Mouse (Mus musculus): Measurements from ENCODE around the gene Opcml. TPM values are rescaled to one million over a fixed set of nuclear protein-coding genes. Genes with fewer than 3 reads are reported as not detected.

The Opcml gene
- polyA plus RNA-seq, 1 experiment from 2014 or later = 88.6 TPM

GRCm38 (mm10) chr9:28286384-28286783, 495.8 kb downstream of the Opcml start:
- no peak overlapping the region for H3K27ac ChIP-seq (ENCODE audit: low read length)
- H3K9ac ChIP-seq (replicated peaks; ENCODE audit: low read depth, low read length) = no peak overlapping the region
- no peak for ATAC-seq
- no peaks in the 10 kb centered on the region for H3K27me3 ChIP-seq (replicated peaks; ENCODE audit: control insufficient read depth, insufficient read depth, low read length)
- no peaks in the 10 kb centered on the region for H3K36me3 ChIP-seq (ENCODE audit: control insufficient read depth, insufficient read depth)
- H3K9me3 ChIP-seq (ENCODE audit: control insufficient read depth, low read length) = no peaks in the 10 kb centered on the region
- H3K4me1 ChIP-seq (replicated peaks; ENCODE audit: control insufficient read depth, insufficient read depth, low read length) = no peaks in the 10 kb centered on the region; the same call in 1 of the 2 replicates
- no peak overlapping the region for H3K4me2 ChIP-seq (ENCODE audit: low read length)
- no peak overlapping the region for H3K4me3 ChIP-seq (replicated peaks; ENCODE audit: low read length)
- WGBS = 93% methylated on average over 7 of the region's 7 CpGs

- H3K27ac ChIP-seq (ENCODE audit: low read length) = no peak overlapping the region
- no peak overlapping the region for H3K9ac ChIP-seq (replicated peaks; ENCODE audit: low read depth, low read length)
- 54% methylated on average over 2 of the region's 2 CpGs for WGBS
Observed at GRCm38 (mm10) chr9:28287485-28287884, 496.9 kb downstream of the Opcml start.

DNA sequence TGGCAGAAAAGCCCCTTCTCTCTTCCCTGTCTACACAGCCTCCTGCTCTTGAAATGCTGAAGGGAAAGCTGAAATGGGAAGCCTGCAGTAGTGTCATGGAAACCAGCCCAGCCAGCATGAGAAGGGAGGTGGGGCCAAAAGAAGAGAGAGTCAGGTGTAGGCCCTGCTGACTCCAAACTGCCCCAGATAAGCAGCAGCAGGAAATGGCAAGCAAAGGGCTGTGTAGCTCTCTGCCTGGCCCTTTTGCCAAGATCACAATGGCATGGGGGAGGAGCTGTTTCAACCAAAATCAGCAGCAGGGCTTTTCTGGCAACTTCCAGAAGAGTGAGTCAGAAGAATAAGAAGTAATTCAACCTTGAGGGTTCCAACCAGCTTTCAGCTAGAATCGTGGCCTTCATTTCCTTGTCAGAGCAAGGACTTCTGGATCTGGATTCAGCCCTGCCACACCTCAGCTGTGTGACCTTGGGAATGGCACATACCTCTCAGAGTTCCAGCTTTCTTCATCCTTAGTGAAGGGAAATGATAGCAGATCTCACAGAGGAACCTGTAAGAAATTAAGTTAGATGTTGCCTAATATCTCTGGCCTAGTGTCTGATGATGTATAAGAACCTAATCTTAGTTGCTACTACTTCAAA, 499.2 kb downstream of the Opcml start:
- Histone ChIP-seq H3K9me3 (ENCODE audit: control insufficient read depth, low read length) (no peaks in the 10 kb centered on the region), H3K36me3 (ENCODE audit: control insufficient read depth, insufficient read depth) (no peaks in the 10 kb centered on the region), H3K4me2 (ENCODE audit: low read length) (no peak overlapping the region), H3K4me1 (replicated peaks; ENCODE audit: control insufficient read depth, insufficient read depth, low read length) (no peaks in the 10 kb centered on the region; the same call in 1 of the 2 replicates), H3K27me3 (replicated peaks; ENCODE audit: control insufficient read depth, insufficient read depth, low read length) (no peaks in the 10 kb centered on the region), H3K9ac (replicated peaks; ENCODE audit: low read depth, low read length) (no peak overlapping the region), H3K4me3 (replicated peaks; ENCODE audit: low read length) (no peak overlapping the region), H3K27ac (ENCODE audit: low read length) (no peak overlapping the region)
- WGBS = 8% methylated on average over 1 of the region's 1 CpGs
- no peak for ATAC-seq

More at GRCm38 (mm10) chr9:28287485-28287884, 496.9 kb downstream of the Opcml start:
- H3K4me3 ChIP-seq (replicated peaks; ENCODE audit: low read length) = no peak overlapping the region
- no peak for ATAC-seq
- no peak overlapping the region for H3K4me2 ChIP-seq (ENCODE audit: low read length)
- no peaks in the 10 kb centered on the region for H3K9me3 ChIP-seq (ENCODE audit: control insufficient read depth, low read length)
- H3K36me3 ChIP-seq (ENCODE audit: control insufficient read depth, insufficient read depth) = no peaks in the 10 kb centered on the region
- H3K4me1 ChIP-seq (replicated peaks; ENCODE audit: control insufficient read depth, insufficient read depth, low read length) = no peaks in the 10 kb centered on the region; the same call in 1 of the 2 replicates
- no peaks in the 10 kb centered on the region for H3K27me3 ChIP-seq (replicated peaks; ENCODE audit: control insufficient read depth, insufficient read depth, low read length)

GRCm38 (mm10) chr9:28303659-28304058, 513.1 kb downstream of the Opcml start:
- no peak overlapping the region for H3K27ac ChIP-seq (ENCODE audit: low read length)
- no peaks in the 10 kb centered on the region for H3K36me3 ChIP-seq (ENCODE audit: control insufficient read depth, insufficient read depth)
- no peaks in the 10 kb centered on the region for H3K9me3 ChIP-seq (ENCODE audit: control insufficient read depth, low read length)
- H3K4me2 ChIP-seq (ENCODE audit: low read length) = no peak overlapping the region
- no peak for ATAC-seq
- 78% methylated on average over 8 of the region's 8 CpGs for WGBS
- no peak overlapping the region for H3K9ac ChIP-seq (replicated peaks; ENCODE audit: low read depth, low read length)
- no peak overlapping the region for H3K4me3 ChIP-seq (replicated peaks; ENCODE audit: low read length)
- no peaks in the 10 kb centered on the region for H3K27me3 ChIP-seq (replicated peaks; ENCODE audit: control insufficient read depth, insufficient read depth, low read length)
- H3K4me1 ChIP-seq (replicated peaks; ENCODE audit: control insufficient read depth, insufficient read depth, low read length) = peaks cover 7% of the 10 kb centered on the region

GRCm38 (mm10) chr9:28306364-28307121, 516.0 kb downstream of the Opcml start:
- Histone ChIP-seq H3K4me3 (replicated peaks; ENCODE audit: low read length) (no peak overlapping the region), H3K27ac (ENCODE audit: low read length) (no peak overlapping the region)

GRCm38 (mm10) chr9:28307122-28307430, 516.5 kb downstream of the Opcml start:
- H3K9ac ChIP-seq (replicated peaks; ENCODE audit: low read depth, low read length) = no peak overlapping the region
- H3K27ac ChIP-seq (ENCODE audit: low read length) = no peak overlapping the region

More at GRCm38 (mm10) chr9:28306364-28307121, 516.0 kb downstream of the Opcml start:
- Histone ChIP-seq H3K27me3 (replicated peaks; ENCODE audit: control insufficient read depth, insufficient read depth, low read length) (no peaks in the 10 kb centered on the region), H3K36me3 (ENCODE audit: control insufficient read depth, insufficient read depth) (no peaks in the 10 kb centered on the region), H3K9ac (replicated peaks; ENCODE audit: low read depth, low read length) (no peak overlapping the region), H3K4me1 (replicated peaks; ENCODE audit: control insufficient read depth, insufficient read depth, low read length) (peaks cover 7% of the 10 kb centered on the region), H3K4me2 (ENCODE audit: low read length) (no peak overlapping the region), H3K9me3 (ENCODE audit: control insufficient read depth, low read length) (no peaks in the 10 kb centered on the region)
- ATAC-seq = peak; percentile 62; the same call in 1 of the 2 replicates
- WGBS = 33% methylated on average over 11 of the region's 11 CpGs

DNA sequence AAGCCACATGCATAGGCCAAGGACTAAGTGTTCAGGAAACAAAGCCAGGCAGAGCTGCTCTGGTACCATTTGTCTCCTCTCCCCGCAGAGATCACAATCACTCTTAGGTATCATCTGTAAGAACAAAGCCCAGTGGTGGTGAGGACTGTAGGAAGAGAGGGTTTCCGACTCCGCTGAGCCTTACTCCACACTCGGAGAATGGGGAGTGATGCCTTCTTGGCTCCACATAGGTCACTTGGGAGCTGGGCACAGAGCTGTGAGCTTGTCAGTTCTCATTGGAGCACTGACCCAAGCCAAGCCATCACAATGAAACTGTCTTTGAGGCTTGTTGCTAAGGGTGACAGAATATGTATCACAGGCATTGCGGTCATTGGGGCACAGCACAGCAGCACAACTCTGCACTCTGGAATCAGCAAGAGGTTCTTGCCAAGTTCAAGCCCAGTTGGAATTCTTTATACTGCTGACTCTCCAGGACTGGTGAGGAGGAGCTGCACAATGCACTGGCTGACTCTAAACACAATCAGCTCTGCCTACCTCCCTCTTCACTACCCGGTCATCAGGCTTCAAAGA, 517.0 kb downstream of the Opcml start:
- Histone ChIP-seq H3K4me2 (ENCODE audit: low read length) (no peak overlapping the region), H3K4me3 (replicated peaks; ENCODE audit: low read length) (no peak overlapping the region), H3K27me3 (replicated peaks; ENCODE audit: control insufficient read depth, insufficient read depth, low read length) (no peaks in the 10 kb centered on the region), H3K27ac (ENCODE audit: low read length) (no peak overlapping the region), H3K9me3 (ENCODE audit: control insufficient read depth, low read length) (no peaks in the 10 kb centered on the region), H3K36me3 (ENCODE audit: control insufficient read depth, insufficient read depth) (no peaks in the 10 kb centered on the region), H3K4me1 (replicated peaks; ENCODE audit: control insufficient read depth, insufficient read depth, low read length) (peaks cover 7% of the 10 kb centered on the region), H3K9ac (replicated peaks; ENCODE audit: low read depth, low read length) (no peak overlapping the region)
- WGBS = 78% methylated on average over 6 of the region's 6 CpGs
- no peak for ATAC-seq

More at GRCm38 (mm10) chr9:28307122-28307430, 516.5 kb downstream of the Opcml start:
- H3K4me2 ChIP-seq (ENCODE audit: low read length) = no peak overlapping the region
- no peaks in the 10 kb centered on the region for H3K9me3 ChIP-seq (ENCODE audit: control insufficient read depth, low read length)
- no peaks in the 10 kb centered on the region for H3K36me3 ChIP-seq (ENCODE audit: control insufficient read depth, insufficient read depth)
- H3K4me1 ChIP-seq (replicated peaks; ENCODE audit: control insufficient read depth, insufficient read depth, low read length) = peaks cover 7% of the 10 kb centered on the region
- H3K27me3 ChIP-seq (replicated peaks; ENCODE audit: control insufficient read depth, insufficient read depth, low read length) = no peaks in the 10 kb centered on the region
- no peak overlapping the region for H3K4me3 ChIP-seq (replicated peaks; ENCODE audit: low read length)
- ATAC-seq = no peak

DNA sequence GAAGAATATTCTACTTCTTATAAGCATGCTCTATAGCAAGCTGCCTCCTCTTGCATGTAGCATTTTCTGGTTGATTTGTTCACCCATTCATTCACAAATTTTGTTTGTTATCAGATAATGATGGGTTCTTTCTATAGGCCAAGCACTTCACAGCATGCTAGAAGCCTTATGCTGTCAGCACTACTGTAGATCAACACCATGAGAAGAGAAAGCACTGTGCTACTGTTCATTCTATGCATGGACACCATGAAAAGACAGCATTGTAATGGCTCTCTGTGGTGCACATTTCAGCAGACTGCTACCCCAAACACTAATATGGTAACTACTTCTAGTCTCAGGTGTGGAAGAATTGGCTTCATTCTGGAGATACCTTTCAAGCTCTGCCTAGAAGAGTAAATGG, 527.3 kb downstream of the Opcml start:
- Histone ChIP-seq H3K27ac (ENCODE audit: low read length) (no peak overlapping the region), H3K9ac (replicated peaks; ENCODE audit: low read depth, low read length) (no peak overlapping the region), H3K4me3 (replicated peaks; ENCODE audit: low read length) (no peak overlapping the region), H3K4me2 (ENCODE audit: low read length) (no peak overlapping the region), H3K4me1 (replicated peaks; ENCODE audit: control insufficient read depth, insufficient read depth, low read length) (no peaks in the 10 kb centered on the region), H3K36me3 (ENCODE audit: control insufficient read depth, insufficient read depth) (no peaks in the 10 kb centered on the region), H3K27me3 (replicated peaks; ENCODE audit: control insufficient read depth, insufficient read depth, low read length) (no peaks in the 10 kb centered on the region), H3K9me3 (ENCODE audit: control insufficient read depth, low read length) (no peaks in the 10 kb centered on the region)
- no peak for ATAC-seq

DNA sequence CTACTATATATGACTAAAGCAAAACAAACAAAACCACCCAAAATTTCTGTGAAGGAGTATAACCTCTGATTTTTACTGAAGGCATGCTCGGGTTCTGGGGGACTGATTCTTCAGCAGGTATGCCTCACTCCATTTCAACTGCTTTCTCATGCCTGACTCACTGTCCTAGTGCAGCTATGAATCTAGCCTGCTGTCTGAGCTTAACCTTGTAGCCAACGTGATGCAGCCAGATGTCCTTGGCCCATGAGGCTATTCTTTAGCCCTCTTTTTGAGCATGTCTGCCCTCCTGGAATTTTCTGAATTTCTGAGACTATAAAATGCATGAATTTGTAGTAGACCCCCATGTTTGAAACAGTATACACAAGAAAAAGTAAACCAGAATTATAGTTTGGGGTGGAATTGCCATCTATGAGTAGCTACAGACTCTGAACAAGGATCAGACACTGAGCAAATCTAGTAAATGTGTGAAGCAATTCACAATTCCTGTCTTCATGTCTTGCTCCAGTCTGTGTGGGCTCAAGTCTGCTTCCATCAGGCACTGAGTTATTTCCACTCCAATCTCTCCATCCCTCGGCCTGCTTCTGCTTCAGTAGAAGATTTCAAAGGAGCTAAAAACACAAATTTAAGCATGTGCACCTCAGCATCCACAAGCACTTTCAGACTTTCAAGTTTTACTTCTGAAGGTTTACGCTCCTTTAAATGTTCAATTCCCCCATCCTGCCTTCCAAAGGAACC, 528.6 kb downstream of the Opcml start:
- Histone ChIP-seq H3K9ac (replicated peaks; ENCODE audit: low read depth, low read length) (no peak overlapping the region), H3K9me3 (ENCODE audit: control insufficient read depth, low read length) (no peaks in the 10 kb centered on the region), H3K27ac (ENCODE audit: low read length) (no peak overlapping the region), H3K36me3 (ENCODE audit: control insufficient read depth, insufficient read depth) (no peaks in the 10 kb centered on the region), H3K4me1 (replicated peaks; ENCODE audit: control insufficient read depth, insufficient read depth, low read length) (no peaks in the 10 kb centered on the region), H3K27me3 (replicated peaks; ENCODE audit: control insufficient read depth, insufficient read depth, low read length) (no peaks in the 10 kb centered on the region), H3K4me3 (replicated peaks; ENCODE audit: low read length) (no peak overlapping the region), H3K4me2 (ENCODE audit: low read length) (no peak overlapping the region)
- no peak for ATAC-seq
- 75% methylated on average over 4 of the region's 4 CpGs for WGBS
